Mouse (Mus musculus): ENCODE results near the gene Ccdc13.

Ccdc13 gene

DNA sequence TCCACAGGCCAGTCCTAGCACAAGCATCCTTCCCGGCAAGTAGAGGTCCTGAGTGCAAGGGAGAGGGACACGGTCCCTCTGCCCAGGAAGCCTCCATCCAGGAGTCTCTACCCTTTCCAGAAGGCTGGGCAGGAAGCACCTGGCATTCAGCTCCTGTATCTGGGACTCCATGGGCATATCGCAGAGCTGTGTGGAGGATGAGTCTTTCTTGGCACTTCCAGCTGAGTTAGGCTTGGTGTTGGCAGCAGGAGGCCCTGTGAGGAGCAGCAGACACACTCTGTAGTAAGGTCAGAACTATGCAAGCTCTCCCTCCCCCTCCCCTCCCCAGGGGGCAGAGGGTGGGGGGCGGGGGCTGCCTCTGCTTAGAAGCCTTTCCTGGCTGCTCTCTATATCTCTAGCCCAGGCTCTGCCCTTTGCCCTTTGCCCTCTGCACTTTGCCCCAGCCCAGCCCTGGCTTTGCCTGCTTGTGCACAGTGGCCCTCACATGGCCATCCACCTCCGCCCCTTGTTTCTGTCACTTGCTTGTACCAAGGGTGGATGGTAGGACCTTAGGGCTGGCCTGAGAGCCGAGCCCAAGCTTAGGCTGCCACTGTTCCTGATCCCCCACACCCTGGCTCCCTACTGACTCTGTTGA lies 40.3 kb downstream of the Ccdc13 start:
- DNase-seq = no peak

DNA sequence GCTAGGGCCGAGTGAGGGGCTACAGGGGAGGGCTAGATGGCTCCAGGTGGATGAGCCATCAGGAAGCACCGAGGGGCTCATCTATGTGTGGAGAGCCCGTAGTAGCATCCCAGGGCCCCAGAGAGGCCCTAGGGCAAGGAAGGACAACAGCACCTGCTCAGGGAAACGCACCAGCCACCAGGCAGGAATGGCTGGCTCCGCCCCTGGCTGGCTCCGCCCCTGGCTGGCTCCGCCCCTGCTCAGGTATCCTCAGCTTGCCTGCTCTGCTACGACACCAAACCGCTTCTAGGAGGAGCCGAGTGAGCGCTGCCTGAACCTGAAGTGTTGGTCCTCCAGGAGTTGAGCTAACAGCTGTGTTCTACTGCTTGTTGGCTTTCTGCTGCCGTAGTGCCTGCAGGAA lies 41.5 kb downstream of the Ccdc13 start:
- DNase-seq = peak; percentile 62 to 77

DNA sequence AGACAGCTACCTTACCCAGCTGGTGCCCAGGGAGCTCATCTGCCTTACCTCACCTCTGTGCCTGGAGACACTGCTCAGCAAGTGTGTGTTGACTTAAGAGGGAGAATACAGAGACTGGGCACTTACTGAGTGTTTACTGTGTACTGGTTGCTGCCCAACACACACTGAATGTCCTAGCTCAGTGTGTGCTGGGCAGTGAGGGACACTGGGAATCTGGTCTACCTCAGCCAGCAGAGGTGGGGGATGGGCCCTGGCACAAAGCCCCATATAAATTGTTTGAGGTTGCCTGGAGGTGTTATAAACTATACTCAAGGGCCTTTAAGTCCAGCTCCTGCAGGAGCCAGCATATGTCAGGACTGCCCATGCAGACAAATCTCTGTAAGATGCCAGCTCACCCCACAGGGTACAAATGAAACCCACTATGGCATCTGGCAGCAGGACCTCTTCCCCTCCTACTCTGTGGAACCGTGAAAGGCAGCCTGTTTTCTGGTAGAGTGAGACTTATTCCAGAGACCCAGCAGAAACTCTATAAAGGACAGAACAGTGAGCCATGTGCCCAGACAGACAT lies 44.2 kb downstream of the Ccdc13 start:
- peak; percentile 55 to 70 for DNase-seq

DNA sequence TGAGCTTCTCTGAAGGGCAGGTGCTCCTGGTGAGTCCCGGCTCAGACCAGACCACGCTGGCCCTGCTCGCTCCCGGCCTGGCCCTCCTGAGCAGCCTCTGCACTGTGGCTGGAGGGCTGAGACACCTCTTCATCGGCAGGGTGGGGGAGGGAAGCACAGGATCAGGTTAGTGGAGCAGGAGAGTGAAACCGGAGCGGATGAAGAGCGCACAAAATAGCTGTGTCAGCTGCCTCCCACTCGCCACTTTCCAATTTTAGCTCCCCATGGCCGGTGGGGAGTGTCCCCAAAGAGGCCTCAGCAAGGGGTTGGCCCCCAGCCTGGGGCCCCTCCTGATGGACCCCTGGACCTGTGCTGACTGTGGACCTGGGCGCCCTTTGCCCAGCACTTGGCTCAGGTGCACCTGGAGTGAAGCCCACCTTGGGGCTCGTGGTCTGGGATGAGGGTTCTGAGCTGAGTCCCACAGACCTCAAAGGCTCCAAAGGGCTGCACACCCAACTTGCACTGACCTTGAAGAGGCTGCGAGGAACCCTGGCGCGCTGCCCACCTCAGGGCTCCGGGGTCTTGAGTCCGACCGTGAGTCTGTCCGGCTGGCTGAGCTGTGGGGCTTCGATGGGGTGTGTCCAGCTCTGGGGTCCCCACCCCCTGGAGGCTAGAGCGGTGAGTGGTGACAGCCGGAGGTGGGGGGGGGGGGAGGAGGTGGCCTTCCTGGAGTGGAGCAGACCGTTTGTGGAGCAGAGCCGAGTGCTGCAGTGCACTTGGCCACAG lies 47.3 kb downstream of the Ccdc13 start, which contains the start of gene Hhatl:
Gene Hhatl, minus strand, starts transcription at position 751 of the 765 bp plus-strand sequence.
- DNase-seq = peak; percentile 47 to 74

DNA sequence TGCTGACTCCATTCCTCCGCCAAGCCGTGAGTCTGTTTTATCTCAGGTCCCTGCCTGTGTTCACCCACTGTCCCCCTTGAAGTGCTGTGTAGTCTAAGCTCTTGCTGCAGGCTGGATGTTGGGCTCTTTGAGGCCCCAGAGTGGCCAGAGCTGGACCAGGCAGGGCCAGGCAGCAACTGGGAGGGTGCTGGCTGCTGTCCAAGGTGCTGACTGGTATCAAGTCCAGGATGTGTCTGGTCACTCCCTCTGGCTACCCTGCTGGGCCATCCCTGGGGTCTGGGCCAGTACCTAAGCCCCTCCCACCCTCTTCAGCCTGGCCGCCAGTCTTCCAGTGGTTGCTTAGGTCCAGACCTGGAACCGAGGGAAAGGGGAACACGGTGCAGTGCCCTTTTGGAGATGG lies 48.1 kb downstream of the Ccdc13 start:
- DNase-seq = peak; percentile 82 to 85

DNA sequence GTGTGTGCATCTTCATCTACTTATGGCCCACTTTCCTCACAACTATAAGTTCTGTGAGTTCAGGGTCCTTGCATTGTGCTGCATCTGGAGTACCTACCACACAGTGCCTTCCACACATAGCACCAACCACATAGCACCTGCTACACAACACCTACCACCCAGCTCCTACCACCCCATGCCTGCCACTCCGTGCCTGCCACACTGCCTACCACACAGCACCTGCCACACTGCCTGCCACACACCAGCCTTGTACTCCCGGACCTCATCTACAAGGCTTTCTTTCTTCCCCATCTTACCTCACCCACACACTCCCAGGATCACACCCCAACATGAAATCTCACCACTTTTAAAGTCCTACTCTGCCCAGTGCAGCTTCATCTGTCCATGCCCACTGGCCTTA lies 52.9 kb downstream of the Ccdc13 start:
- no peak for DNase-seq

DNA sequence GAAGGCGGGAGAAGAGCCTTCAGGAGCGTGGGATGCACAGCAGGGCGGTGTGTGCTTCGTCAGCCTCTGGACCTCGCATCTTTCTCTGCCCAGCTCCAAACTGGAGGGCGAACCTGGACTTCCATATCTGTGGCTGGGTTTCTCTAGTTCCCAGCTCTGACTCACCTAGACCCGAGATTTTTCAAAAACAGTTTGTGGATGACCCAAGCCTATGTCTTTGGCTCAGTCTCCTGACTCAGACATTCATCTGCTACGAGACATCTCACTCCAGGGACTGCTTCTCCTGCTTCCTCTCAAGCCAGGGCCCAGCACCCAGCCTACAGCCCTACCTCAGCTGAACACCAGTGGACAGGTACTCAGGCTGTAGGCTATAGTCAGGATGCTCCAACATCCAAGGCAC lies 54.0 kb downstream of the Ccdc13 start:
- no peak for DNase-seq

DNA sequence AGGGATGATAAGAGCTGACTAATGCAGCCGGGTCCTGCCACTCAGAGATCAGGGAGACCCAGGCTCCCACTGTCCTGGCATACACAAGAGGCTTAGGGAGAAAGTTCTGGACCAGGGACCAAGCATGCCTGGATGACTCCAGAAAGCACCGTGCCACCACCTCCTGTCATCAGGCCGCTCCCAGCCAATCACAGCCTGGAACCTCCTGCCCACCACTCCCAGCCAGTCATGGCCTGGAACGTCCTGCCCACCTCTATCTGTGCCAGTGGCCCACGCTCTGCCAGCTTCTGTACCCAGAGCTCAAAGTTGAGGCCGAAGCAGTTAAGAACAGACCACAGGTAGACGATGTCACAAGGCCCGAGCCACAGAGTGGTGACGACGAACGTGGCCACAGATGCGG lies 54.5 kb downstream of the Ccdc13 start:
- no peak for DNase-seq

DNA sequence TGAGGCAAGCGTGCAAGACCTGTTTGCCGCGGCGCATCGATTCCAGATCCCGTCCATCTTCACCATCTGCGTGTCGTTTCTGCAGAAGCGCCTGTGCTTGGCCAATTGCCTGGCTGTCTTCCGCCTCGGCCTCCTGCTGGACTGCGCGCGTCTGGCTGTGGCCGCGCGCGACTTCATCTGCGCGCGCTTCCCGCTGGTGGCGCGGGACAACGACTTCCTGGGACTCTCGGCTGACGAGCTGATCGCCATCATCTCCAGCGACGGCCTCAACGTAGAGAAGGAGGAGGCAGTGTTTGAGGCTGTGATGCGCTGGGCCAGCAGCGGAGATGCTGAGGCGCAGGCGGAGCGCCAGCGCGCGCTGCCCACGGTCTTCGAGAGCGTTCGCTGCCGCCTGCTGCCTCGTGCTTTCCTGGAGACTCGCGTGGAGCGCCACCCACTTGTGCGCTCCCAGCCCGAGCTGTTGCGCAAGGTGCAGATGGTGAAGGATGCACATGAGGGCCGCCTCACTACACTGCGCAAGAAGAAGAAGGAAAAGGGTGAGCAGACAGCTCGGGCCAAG lies 61.1 kb downstream of the Ccdc13 start:
- DNase-seq = peak in 1 of 2 experiments; percentile 29

DNA sequence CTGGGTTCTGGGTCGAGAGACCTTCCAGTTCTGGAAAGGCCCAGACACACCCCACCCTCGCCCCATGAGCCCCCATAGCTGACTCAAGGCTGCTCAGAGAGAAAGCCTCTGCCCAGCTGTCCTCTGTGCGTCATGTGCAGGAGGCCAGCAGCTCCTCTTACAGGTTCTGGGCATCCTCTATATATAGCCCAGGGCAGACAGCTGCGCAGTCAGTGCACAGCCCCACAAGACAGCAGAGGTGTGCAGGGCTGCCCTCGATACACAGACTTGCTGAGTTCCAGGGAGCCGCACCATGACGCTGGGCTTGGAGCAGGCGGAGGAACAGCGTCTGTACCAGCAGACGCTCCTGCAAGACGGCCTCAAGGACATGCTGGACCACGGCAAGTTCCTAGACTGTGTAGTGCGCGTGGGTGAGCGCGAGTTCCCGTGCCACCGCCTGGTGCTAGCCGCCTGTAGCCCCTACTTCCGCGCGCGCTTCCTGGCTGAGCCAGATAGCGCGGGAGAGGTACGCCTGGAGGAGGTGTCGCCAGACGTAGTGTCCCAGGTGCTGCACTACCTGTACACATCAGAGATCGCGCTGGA lies 61.7 kb downstream of the Ccdc13 start, which contains the start of gene Klhl40:
Gene Klhl40, plus strand, starts transcription at position 124 of the 582 bp plus-strand sequence.
- no peak for DNase-seq

DNA sequence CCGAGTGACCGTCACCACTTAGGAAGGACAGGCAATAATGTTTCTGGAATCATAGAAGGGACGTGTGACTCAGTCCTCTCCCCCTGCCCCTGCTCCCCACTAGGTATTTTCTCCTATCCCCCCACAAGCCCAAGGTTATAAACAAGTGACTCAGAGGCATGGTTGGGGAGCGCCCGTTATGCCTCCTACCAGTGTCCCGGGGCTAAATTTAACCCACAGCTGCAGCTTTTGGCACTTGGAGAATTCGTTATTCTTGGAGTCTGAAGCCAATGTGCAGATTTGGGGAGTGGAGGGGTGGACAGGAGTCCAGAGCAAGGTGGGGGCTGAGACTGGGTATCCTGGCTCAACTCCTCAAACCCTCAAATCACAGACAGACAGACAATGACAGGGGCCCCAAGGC lies 62.8 kb downstream of the Ccdc13 start:
- DNase-seq = no peak

DNA sequence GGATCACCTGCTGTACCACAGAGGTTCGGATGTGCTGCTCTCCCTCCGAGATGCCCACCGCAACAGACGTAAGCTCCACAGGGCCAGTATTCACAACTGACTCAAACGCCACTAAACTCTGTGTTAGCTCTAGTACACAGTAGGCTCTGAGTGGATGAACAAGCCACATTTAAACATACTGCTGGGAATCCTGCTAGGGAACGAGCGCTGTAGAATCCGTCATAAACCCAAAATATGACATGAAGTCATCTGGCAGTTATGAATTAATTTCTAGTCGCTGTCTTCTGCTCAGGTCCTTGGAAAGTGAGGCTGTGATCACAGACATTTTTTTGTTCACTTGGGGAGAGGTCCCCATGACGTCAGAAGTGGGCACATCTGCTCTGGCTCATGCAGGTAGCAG lies 63.3 kb downstream of the Ccdc13 start:
- DNase-seq = no peak

DNA sequence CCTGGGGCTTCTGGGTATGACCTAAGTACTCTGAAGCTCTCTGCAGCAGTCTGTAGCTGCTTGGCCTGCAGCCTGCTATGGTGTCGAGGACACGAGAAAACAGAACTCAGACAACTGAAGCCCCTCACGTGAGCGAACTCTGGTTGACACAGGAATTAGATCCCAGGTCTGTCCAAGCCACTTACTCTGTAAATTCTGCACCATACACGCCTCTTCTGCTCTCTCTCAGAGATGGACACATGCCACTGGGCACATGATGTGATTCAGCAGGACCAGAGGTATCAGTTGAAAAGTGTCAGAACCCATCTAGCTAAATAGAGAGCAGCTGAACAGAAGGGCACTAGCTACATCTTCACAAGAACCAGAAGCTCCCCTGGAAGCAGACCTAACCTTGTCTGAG lies 66.8 kb downstream of the Ccdc13 start:
- no peak for DNase-seq

DNA sequence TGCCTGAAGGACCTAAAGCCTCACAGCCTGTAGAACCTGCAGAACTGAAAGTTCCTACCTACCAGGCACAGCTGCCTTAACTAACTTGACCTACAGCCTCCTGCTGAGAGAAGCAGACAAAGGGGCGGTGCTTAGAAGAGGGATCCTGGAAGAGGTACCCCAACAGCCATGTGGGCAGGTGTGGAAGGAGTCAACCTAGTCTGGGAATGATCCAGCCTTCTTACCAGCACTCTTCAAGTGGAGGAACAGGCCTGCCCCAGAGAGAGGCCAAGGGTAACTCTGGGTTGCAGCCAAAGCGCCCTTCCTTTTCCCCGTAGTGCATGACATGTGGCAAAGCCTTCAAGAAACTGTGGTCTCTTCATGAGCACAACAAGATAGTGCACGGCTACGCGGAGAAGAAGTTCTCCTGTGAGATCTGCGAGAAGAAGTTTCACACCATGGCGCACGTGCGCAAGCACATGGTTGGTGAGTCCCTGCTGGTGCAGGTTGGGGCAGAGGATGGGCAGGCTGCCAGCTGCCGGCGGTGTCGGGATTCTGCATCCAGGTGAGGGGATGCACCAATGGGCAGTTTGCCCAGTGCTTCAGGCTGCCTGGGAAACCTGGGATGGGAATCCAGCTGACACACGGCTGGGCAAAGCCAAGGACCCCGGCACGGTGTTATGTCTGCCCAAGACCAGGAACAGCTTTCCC lies 74.0 kb downstream of the Ccdc13 start:
- DNase-seq = no peak

DNA sequence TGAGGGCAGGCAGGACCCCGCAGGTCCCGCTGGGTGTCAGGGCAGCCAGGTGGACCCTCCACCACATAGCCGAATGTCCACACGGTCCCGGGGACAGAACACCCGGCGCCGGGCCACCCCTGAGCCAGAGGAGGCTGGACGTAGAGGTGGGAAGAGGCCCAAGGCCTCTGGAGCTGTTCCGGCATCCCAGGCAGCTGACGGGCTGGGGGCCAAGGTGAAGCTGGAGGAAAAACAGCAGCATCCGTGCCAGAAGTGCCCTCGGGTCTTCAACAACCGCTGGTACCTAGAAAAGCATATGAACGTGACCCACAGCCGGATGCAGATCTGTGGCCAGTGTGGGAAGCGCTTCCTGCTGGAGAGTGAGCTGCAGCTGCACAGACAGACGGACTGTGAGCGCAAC lies 75.5 kb downstream of the Ccdc13 start:
- no peak for DNase-seq

DNA sequence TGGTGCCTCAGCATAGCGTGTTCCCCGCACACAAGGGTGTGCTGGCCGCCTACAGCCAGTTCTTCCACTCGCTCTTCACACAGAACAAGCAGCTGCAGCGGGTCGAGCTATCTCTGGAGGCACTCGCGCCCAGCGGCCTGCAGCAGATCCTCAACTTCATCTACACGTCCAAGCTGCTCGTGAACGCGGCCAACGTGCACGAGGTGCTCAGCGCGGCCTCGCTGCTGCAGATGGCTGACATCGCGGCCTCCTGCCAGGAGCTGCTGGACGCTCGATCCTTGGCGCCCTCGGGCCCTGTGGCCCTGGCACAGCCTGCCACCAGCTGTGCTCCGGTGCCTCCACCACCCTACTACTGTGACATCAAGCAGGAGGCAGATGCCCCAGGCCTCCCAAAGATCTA lies 76.5 kb downstream of the Ccdc13 start:
- no peak for DNase-seq

DNA sequence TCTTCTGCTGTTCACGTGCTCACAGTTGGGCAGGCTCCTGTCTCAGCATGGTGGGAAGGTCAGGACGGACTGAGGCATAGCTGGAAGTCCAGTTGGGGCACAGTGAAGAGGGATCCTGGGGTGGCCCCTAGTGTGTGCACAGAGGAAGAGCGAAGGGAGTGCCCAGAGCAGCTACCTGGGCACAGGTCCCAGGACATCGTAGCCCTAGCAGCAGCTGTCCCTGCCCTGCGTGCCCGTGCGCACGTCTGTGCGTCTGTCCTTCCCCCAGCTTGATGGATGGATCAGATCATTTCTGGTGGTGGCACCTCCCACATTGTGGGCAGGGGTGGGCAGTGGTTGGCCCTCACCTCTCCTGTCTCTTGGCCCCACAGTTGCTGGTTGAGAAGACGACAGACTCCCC lies 77.0 kb downstream of the Ccdc13 start:
- DNase-seq = no peak

DNA sequence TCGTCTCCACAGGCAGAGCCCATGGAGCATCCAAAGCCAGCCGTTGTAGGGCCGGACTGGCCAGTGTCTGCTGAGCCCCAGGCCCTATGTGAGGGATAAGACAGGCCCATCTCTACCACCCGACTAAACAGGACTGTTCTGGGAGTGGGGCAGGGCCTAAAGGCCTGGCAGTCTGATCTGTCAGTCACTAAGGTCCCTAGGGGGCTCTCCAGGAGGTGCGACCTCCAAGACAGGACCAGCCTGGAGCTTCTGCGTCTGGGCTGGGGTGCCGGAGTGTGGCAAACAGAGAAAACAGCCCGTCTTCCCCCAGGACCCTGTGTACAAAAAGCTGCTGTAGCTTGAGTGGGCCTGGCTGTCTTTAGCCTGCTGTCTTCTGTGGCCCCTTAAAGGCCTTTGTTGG lies 77.5 kb downstream of the Ccdc13 start:
- no peak for DNase-seq

DNA sequence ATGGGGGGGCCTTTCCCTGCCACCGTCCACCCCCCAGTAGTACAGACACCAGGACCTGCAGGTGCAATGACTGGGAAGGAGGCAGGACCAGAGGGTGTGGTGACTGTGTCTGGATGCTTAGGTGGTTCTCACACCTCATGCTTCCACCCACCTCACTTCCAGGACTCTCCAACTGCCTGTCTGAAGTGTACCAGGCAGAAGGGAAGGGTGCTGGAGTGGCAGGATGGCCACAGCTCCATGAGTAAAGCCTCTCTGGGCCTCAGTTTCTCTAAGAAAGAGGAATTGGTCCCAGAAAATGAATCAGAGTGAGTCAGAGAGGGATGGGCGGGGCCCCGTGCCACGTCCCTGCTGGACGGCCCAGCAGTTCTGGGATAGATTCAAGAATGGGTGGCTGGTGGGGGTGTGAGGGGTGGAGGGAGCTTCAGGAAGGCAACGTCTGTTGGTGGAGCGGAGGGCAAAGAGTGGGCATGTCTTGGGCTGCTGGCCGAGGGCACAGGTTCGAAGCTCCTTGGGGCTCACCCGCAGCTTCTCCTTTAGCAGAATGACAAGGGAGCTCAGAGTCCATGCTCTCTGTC lies 78.1 kb downstream of the Ccdc13 start:
- no peak for DNase-seq

DNA sequence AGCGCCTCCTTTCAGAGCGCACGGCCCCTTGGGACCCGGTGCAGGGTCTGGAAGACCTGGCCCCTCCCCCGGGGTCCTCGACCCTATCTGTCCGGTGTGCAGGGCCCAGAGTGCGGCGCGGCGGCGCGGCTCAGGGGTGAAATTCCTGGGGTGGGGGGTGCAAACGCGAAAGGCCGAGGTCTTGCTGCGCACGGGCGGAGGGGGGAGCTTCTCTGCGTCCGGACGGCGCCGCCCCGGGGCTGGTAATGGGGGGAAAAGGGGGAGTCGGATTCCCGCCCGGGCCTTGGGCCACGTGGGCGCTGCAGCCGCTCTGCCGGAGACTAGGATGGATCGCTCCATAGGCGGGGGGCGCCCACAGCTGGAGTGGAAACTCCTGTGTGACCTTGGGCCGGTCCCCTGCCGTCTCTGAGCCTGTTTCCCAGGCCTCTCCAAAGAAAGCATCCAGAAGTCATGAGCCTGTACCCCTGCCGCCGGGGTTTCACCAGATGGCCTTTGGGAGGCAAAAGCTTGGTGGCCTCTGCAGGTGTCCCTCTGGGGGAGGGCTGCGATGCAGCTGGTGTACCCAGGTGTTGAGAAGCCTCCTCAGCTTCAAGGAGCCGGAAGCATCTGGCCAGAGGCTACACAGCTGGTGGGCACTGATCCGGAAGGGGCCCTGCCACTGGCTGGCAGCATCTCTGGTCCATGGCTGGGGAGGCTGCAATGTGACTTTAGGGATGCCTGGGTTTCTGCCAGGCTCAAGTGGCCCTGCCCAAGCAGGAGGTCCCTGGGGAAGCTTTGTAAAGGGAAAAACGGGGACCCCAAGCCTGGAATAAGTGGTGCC lies 78.8 kb downstream of the Ccdc13 start:
- peak; percentile 67 to 85 for DNase-seq

Measured in kidney, postnatal 25 days (tissue).